Mouse (Mus musculus): ENCODE data around the gene Psme1.

- TF ChIP-seq EP300 (optimal IDR thresholded peaks at IDR 0.05) (no peak), CTCF (IDR thresholded peaks at IDR 0.05; ENCODE audit: low read depth) (no peak)
Measured at GRCm38 (mm10) chr14:55596036-55596690, 18.2 kb downstream of the Psme1 start.
